Mouse (Mus musculus): ENCODE measurements around the gene Ipo8.

Ipo8 gene

GRCm38 (mm10) chr6:148751400-148751799 lies 79.9 kb downstream of the Ipo8 start:
- DNase-seq = peak; percentile 8

- no peak for DNase-seq
These were observed 81.1 kb downstream of the Ipo8 start for GRCm38 (mm10) chr6:148750183-148750582.

- DNase-seq = peak; percentile 24
These were observed 90.6 kb downstream of the Ipo8 start for GRCm38 (mm10) chr6:148740521-148741226.

GRCm38 (mm10) chr6:148736390-148736789 lies 94.9 kb downstream of the Ipo8 start:
- no peak for DNase-seq

GRCm38 (mm10) chr6:148734012-148734411 lies 97.3 kb downstream of the Ipo8 start:
- no peak for DNase-seq

GRCm38 (mm10) chr6:148732920-148733319 lies 98.3 kb downstream of the Ipo8 start:
- DNase-seq = no peak

- peak; percentile 6 for DNase-seq
These were observed 102.7 kb downstream of the Ipo8 start for GRCm38 (mm10) chr6:148728571-148728970.

GRCm38 (mm10) chr6:148727871-148728524 lies 103.3 kb downstream of the Ipo8 start:
- DNase-seq = peak; percentile 59

GRCm38 (mm10) chr6:148724453-148724852 lies 106.8 kb downstream of the Ipo8 start:
- DNase-seq = no peak
